Mouse (Mus musculus) kidney, embryonic 15.5 days (tissue): Measurements from ENCODE around the gene Kcnab1. TPM values are rescaled to one million over a fixed set of nuclear protein-coding genes. Genes with fewer than 3 reads are reported as not detected.

Experiments used
- ATAC-seq: fragments of 200-750 bp; cut with Nextera tagmentation; replicated peaks from 2 replicates; pipeline ENCODE4 v1.8.0; 2017; ENCODE audit warnings: moderate TSS enrichment; ENCODE audit not compliant: low FRiP score
- H3K27ac ChIP-seq: fragments of 300-500 bp; sonication (generic); 2 replicates; pipeline ENCODE4 v1.5.1; 2015; ENCODE audit warnings: mild to moderate bottlenecking, inconsistent platforms
- H3K27me3 ChIP-seq: fragments of 300-500 bp; sonication (generic); 2 replicates; pipeline ENCODE4 v1.6.1; 2015; ENCODE audit warnings: inconsistent platforms
- H3K36me3 ChIP-seq: fragments of 300-500 bp; sonication (generic); 2 replicates; pipeline ENCODE4 v1.6.1; 2015; ENCODE audit warnings: inconsistent platforms
- H3K4me1 ChIP-seq: fragments of 300-500 bp; sonication (generic); 2 replicates; pipeline ENCODE4 v1.6.1; 2015; ENCODE audit warnings: inconsistent platforms
- H3K4me2 ChIP-seq: fragments of 300-500 bp; sonication (generic); 2 replicates; pipeline ENCODE4 v1.6.1; 2015; ENCODE audit warnings: moderate library complexity, mild to moderate bottlenecking, inconsistent platforms
- H3K4me3 ChIP-seq: fragments of 300-500 bp; sonication (generic); replicated peaks from 2 replicates; pipeline ENCODE4 v1.5.1; 2015; ENCODE audit warnings: mild to moderate bottlenecking, inconsistent platforms
- H3K9ac ChIP-seq: fragments of 300-500 bp; sonication (generic); 2 replicates; pipeline ENCODE4 v1.6.1; 2015; ENCODE audit warnings: mild to moderate bottlenecking, inconsistent platforms
- H3K9me3 ChIP-seq: fragments of 300-500 bp; sonication (generic); replicated peaks from 2 replicates; pipeline ENCODE4 v1.6.1; 2016; ENCODE audit warnings: inconsistent platforms
- WGBS: fragments of 180-500 bp; shearing (Covaris S2); methylation state at CpG from one replicate; pipeline ENCODE4 v1.1.7; 2015; ENCODE audit warnings: mixed read lengths; 5-methylcytosine and 5-hydroxymethylcytosine counted together
- polyA plus RNA-seq: library from polyadenylated mRNA; unstranded; fragments of >200 nt; fragmentation: Nextera tagmentation; extraction: Ambion mirVana; gene quantifications from 2 replicates; pipeline ENCODE4 v1.2.1, GENCODE M21; 2015

Kcnab1 gene
- polyA plus RNA-seq, 1 experiment from 2014 or later, result 3.5 TPM

DNA sequence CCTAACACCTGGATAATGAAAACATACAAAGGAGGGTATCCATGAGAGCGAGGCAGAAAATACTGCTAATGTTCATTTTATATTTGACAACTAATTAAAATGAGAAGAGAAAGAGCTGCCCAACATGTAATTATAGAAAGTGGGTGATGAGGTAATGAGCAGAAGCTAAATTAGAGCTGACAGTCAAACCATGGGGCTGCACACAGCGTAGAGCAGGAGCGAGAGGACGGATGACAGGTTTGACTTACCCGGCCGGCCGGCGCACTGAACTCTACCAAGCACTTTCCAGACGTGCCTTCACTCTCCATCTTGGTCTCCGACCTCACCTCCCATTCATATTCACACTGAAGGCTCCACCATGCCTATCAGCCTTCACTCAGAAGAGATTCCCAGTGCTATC lies 168.6 kb downstream of the Kcnab1 start:
- Histone ChIP-seq H3K27me3 (no peaks in the 10 kb centered on the region), H3K4me3 (no peak overlapping the region), H3K9me3 (no peaks in the 10 kb centered on the region), H3K4me1 (no peaks in the 10 kb centered on the region), H3K4me2 (no peak overlapping the region), H3K9ac (no peak overlapping the region), H3K27ac (no peak overlapping the region), H3K36me3 (no peaks in the 10 kb centered on the region)
- WGBS, result 86% methylated on average over 10 of the region's 10 CpGs
- ATAC-seq, result no peak

DNA sequence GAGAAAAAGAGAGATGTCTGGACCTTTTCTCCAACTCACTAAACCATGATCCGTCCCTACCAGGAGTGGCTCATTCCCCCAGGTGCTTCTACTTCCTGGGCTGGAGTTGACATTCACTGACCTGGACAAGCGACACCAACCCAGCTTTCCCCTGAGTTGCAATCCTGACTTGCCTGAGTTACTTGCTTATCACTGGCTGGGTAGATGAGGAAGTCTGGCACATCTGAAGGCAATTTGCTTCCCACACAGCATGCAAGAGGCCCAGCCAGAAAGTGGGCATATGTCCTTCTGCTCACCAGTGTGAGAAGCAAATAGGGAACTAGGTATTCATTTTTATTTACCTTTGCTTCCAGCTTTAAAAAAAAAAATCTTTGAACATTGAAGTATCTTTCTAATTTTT lies 174.2 kb downstream of the Kcnab1 start:
- H3K36me3 ChIP-seq, result no peaks in the 10 kb centered on the region
- no peaks in the 10 kb centered on the region for H3K27me3 ChIP-seq
- H3K9me3 ChIP-seq, result no peaks in the 10 kb centered on the region
- no peak overlapping the region for H3K4me3 ChIP-seq
- WGBS, result 90% methylated on average over 2 of the region's 2 CpGs
- ATAC-seq, result no peak
- H3K4me1 ChIP-seq, result no peaks in the 10 kb centered on the region
- H3K9ac ChIP-seq, result no peak overlapping the region
- H3K27ac ChIP-seq, result no peak overlapping the region
- H3K4me2 ChIP-seq, result no peak overlapping the region

- H3K9me3 ChIP-seq, result no peaks in the 10 kb centered on the region
- ATAC-seq, result no peak
- no peak overlapping the region for H3K27ac ChIP-seq
- 79% methylated on average over 2 of the region's 2 CpGs for WGBS
- H3K9ac ChIP-seq, result no peak overlapping the region
- no peaks in the 10 kb centered on the region for H3K4me1 ChIP-seq
- no peak overlapping the region for H3K4me2 ChIP-seq
- no peak overlapping the region for H3K4me3 ChIP-seq
- no peaks in the 10 kb centered on the region for H3K36me3 ChIP-seq
- H3K27me3 ChIP-seq, result no peaks in the 10 kb centered on the region
Observed at GRCm38 (mm10) chr3:65288994-65289393, 179.8 kb downstream of the Kcnab1 start.

DNA sequence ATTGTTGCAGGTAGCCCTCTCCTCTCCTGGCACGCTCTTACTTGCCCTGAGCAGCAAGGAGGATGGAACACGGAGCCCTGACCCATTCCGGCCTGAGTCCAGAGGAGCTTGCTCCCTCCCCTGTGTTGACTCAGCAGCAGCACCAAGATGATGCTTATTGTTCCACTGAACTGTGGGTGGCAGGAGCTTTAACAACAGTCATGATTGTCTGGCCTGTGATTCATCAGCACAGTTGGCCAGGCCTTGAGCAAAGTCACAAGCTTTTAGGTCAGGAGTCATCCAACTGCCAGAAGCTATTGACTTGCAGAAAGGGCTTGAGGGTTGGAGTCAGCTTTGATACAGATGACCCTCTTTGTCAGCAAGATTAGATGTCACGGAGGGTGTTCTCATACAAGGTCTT lies 187.8 kb downstream of the Kcnab1 start:
- H3K4me1 ChIP-seq, result no peaks in the 10 kb centered on the region
- H3K9ac ChIP-seq, result no peak overlapping the region
- no peaks in the 10 kb centered on the region for H3K9me3 ChIP-seq
- no peak overlapping the region for H3K27ac ChIP-seq
- H3K27me3 ChIP-seq, result no peaks in the 10 kb centered on the region
- ATAC-seq, result no peak
- 66% methylated on average over 4 of the region's 4 CpGs for WGBS
- no peak overlapping the region for H3K4me3 ChIP-seq
- H3K36me3 ChIP-seq, result no peaks in the 10 kb centered on the region
- no peak overlapping the region for H3K4me2 ChIP-seq

DNA sequence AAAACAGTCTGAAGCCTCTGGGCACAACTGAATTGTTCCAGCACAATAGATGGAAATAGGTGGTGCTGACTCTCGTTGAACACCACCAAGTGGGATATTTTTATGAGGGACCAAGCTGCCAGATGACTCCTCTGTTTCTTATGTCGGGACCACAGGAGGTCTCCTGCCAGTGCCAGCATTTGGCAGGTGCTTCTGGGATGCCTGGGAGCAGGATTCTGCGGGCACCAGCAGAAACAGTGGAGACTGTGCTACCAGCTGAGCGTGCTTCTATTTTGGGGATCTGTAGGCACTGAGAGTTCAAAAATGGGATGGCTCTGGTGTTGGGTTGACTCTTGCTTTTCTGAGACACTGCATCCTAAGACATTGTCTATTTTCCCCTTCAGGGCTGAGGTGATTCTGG lies 190.0 kb downstream of the Kcnab1 start:
- Histone ChIP-seq H3K36me3 (no peaks in the 10 kb centered on the region), H3K4me2 (no peak overlapping the region), H3K9ac (no peak overlapping the region), H3K27ac (no peak overlapping the region), H3K9me3 (no peaks in the 10 kb centered on the region), H3K27me3 (no peaks in the 10 kb centered on the region), H3K4me3 (no peak overlapping the region), H3K4me1 (no peaks in the 10 kb centered on the region)
- ATAC-seq, result no peak
- 89% methylated on average over 4 of the region's 4 CpGs for WGBS

GRCm38 (mm10) chr3:65301531-65301930 lies 192.3 kb downstream of the Kcnab1 start:
- 56% methylated on average over 3 of the region's 3 CpGs for WGBS
- Histone ChIP-seq H3K9me3 (no peaks in the 10 kb centered on the region), H3K27me3 (no peaks in the 10 kb centered on the region), H3K9ac (no peak overlapping the region), H3K27ac (no peak overlapping the region), H3K4me3 (no peak overlapping the region), H3K4me2 (no peak overlapping the region), H3K4me1 (no peaks in the 10 kb centered on the region), H3K36me3 (no peaks in the 10 kb centered on the region)
- ATAC-seq, result no peak

DNA sequence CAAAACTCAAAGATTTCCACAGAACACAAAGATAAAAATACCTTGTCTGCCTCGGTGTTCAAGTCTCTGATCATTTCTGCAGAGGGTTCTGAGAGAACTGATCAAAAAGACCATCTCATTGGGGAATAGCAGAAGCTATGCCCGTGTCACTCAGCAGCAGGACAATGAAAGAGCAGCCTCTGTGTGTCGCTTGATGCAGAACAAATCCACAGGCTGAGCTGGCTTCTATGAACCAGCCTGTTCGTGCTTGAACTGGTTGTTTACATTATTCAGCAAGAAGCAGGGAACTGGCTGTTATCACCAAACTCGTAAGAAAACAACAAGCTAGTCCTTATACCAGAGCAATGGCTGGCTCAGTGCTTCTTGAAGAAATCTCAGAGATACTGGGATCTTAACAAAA lies 193.4 kb downstream of the Kcnab1 start:
- H3K4me1 ChIP-seq, result no peaks in the 10 kb centered on the region
- no peaks in the 10 kb centered on the region for H3K27me3 ChIP-seq
- no peak overlapping the region for H3K4me2 ChIP-seq
- H3K9ac ChIP-seq, result no peak overlapping the region
- no peaks in the 10 kb centered on the region for H3K9me3 ChIP-seq
- ATAC-seq, result no peak
- H3K36me3 ChIP-seq, result no peaks in the 10 kb centered on the region
- H3K4me3 ChIP-seq, result no peak overlapping the region
- H3K27ac ChIP-seq, result no peak overlapping the region
- WGBS, result 38% methylated on average over 5 of the region's 5 CpGs

- ATAC-seq, result no peak
- Histone ChIP-seq H3K9ac (no peak overlapping the region), H3K27ac (no peak overlapping the region), H3K9me3 (no peaks in the 10 kb centered on the region), H3K4me1 (no peaks in the 10 kb centered on the region), H3K4me3 (no peak overlapping the region), H3K36me3 (no peaks in the 10 kb centered on the region), H3K27me3 (no peaks in the 10 kb centered on the region), H3K4me2 (no peak overlapping the region)
- WGBS, result 80% methylated on average over 6 of the region's 6 CpGs
Observed at GRCm38 (mm10) chr3:65315837-65316236, 206.7 kb downstream of the Kcnab1 start.

- Histone ChIP-seq H3K4me3 (no peak overlapping the region), H3K4me1 (no peaks in the 10 kb centered on the region), H3K27ac (no peak overlapping the region), H3K4me2 (no peak overlapping the region), H3K9me3 (no peaks in the 10 kb centered on the region), H3K27me3 (no peaks in the 10 kb centered on the region), H3K36me3 (no peaks in the 10 kb centered on the region), H3K9ac (no peak overlapping the region)
- ATAC-seq, result no peak
Observed at GRCm38 (mm10) chr3:65316738-65317137, 207.6 kb downstream of the Kcnab1 start.

GRCm38 (mm10) chr3:65317876-65318537 lies 208.8 kb downstream of the Kcnab1 start:
- ATAC-seq, result no peak
- Histone ChIP-seq H3K9ac (no peak overlapping the region), H3K27me3 (no peaks in the 10 kb centered on the region), H3K4me3 (no peak overlapping the region), H3K4me1 (no peaks in the 10 kb centered on the region), H3K4me2 (no peak overlapping the region), H3K9me3 (no peaks in the 10 kb centered on the region), H3K27ac (no peak overlapping the region), H3K36me3 (no peaks in the 10 kb centered on the region)
- WGBS, result 44% methylated on average over 10 of the region's 10 CpGs

- H3K27me3 ChIP-seq, result no peaks in the 10 kb centered on the region
- H3K27ac ChIP-seq, result no peak overlapping the region
- no peaks in the 10 kb centered on the region for H3K36me3 ChIP-seq
- no peak for ATAC-seq
- WGBS, result 73% methylated on average over 7 of the region's 7 CpGs
- no peaks in the 10 kb centered on the region for H3K9me3 ChIP-seq
- H3K4me3 ChIP-seq, result no peak overlapping the region
- H3K4me1 ChIP-seq, result no peaks in the 10 kb centered on the region
- no peak overlapping the region for H3K4me2 ChIP-seq
- H3K9ac ChIP-seq, result no peak overlapping the region
Observed at GRCm38 (mm10) chr3:65319248-65320008, 210.2 kb downstream of the Kcnab1 start.

- Histone ChIP-seq H3K4me1 (no peaks in the 10 kb centered on the region), H3K27ac (no peak overlapping the region), H3K4me3 (no peak overlapping the region), H3K4me2 (no peak overlapping the region), H3K9ac (no peak overlapping the region), H3K36me3 (no peaks in the 10 kb centered on the region), H3K9me3 (no peaks in the 10 kb centered on the region), H3K27me3 (no peaks in the 10 kb centered on the region)
- WGBS, result 86% methylated on average over 4 of the region's 4 CpGs
- no peak for ATAC-seq
Observed at GRCm38 (mm10) chr3:65320990-65321389, 211.8 kb downstream of the Kcnab1 start.
